Mouse (Mus musculus): ENCODE results near the gene Bok.

DNA sequence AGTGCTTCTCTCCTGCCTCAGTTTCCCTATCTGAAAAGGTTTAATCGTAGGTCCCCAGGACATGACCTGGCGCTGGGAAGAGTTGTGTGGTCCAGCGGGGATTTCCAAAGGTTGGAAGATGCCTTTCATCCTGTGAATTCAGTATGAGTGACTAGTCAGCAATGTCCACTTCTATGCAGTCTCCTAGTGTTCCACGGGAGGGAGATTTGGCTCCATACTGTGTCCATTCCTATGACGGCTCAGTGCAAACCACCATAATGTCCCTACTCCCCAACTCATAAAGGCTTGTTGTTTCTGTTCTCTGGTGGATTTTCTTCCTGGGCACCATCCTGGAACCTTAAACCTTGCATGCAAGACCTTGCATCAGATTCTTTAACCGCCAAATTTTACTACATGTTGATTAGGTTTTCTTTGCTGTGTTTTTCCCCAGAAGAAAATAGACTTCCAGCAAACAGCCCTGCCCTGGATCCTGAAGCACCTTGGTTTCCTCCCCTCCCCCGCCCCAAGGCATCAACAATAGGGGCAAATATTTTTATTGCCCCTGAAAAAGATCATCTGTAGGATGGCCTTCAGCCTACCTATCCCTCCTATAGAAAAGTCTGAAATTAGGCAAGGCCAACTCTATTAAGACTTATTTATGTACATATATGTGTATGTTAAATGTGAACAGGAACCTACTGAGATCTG is 49.1 kb upstream of the Bok start:
- TF ChIP-seq POLR2A (IDR thresholded peaks at IDR 0.05; ENCODE audit: borderline replicate concordance, extremely low read depth, low read depth, low read length) (no peak), CTCF (IDR thresholded peaks at IDR 0.05; ENCODE audit: insufficient read depth, low read length) (no peak)

Measured in lung, adult 2 months (tissue).